Mouse (Mus musculus): ENCODE measurements around the gene Fam117a.

DNA sequence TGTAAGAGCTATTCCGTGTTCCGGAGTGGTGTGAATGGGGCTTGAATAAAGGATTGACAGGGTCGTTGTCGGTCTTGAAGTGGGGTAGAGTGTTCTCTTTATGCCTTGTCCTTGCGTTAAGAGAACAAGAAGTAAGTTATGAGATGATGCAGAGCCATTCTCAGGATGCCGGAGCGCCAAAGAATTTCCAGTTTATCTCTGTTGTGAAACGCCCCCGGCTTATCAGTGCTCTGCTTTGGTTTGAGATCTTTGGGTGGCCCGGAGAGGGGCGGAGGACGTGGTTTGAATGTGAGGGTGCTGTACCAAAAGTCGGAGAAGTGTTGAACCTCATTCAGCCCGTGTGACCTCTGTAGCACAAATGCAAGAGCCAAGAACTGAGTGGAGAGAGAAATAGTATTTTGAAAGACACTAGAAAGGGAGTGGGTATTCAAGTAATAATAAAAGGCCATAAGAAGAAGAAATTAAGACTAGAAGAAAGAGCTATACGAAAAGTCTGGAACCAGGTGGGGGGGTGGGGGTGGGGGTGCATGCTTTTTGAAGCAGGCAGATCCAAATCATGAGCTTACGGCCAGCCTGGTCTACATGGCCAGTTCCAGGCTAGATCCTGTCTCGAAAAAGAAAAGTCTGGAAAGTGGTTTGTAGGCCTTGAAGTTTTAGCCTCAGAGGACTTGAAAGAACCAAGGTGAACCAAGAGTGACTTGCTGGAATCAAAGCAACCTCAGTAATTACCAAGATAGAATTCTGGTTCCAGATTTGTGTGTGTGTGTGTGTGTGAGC, 26.0 kb upstream of the Fam117a start:
- TF ChIP-seq EP300 (optimal IDR thresholded peaks at IDR 0.05), result no peak
- no peak for TF ChIP-seq CTCF (IDR thresholded peaks at IDR 0.05; ENCODE audit: low read depth)
